Mouse (Mus musculus) layer of hippocampus, adult 6 months (tissue): ENCODE data around the gene Spz1. TPM values are rescaled to one million over a fixed set of nuclear protein-coding genes. Genes with fewer than 3 reads are reported as not detected.

Experiments used
- long read RNA-seq, 2 experiments: library from polyadenylated mRNA; unstranded; transcript quantifications; one replicate each; pipeline ENCODE4 v2.0.0; 2019 to 2020
- polyA plus RNA-seq: library from polyadenylated mRNA; unstranded; fragments of <200 nt; fragmentation: Nextera tagmentation; gene quantifications from 2 replicates; pipeline ENCODE4 v1.2.3, GENCODE M21; 2021

Spz1 gene
- not detected in 2 replicates for polyA plus RNA-seq
- long read RNA-seq, experiment 1 = 0 reads
- long read RNA-seq, experiment 2 = 0 reads

DNA sequence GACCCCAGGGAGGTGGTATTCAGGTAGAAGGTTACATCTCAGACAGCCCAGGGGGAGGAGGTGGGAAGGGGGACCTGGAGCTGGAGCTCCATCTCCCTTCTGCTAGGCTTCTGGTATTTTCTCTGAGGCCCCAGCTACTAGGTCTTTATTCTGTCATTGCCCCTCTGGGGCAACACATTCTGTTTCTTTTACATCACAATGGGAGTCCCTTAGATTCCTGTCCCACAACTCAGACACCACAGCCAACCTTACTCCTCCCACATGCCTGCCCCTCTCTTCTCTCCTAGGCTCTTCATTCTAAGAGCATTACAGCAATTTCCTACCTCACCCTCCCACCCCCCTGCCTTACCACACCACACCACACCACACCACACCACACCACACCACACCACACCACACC is at the start of gene Spz1:
Gene Spz1 (minus strand): TSS at position 101 of the 400 bp plus-strand sequence.

DNA sequence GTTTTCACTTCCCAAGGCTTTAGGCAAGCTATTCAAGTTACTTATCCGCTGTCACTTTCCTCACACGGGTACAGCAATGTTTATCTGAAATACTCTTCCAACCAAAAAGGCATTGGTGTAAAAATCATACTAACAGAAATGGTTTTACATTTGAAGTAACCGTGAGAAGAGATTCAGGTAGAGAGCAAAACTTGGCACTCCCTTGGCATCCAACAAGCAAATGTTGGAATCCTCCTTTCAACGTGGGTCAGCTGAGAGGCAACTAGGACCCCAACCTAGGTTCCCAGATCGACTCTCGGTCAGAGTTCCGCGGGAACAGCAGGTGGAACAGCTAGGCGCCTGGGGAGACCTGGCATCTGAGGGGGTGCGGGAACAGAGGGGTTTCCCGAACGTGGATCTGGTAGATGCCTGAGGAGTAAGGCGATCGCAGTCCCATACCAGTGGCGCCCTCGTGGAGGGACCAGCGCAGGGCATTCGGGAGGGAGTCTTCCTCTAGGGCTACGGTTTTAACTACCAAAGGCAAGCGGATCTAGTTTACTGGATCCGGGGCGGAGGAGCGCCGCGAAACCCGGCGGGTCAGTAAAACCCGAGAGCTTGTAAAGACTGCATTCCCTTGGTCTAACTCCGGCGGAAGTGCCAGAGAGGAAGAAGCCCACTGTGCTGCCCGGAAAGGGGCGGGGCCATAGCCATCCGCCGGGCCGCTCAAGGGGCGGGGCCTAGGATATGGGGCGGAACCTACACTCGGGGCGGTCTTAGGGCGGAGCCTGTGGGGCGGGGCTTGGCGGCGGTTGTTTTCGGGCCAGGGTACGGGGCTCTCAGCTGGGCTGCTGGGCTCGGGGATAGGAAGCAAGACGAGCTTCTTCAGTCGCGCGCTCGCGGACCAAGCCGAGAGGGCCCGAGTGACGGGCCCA is 34.6 kb upstream of the Spz1 start, which contains the start of gene Serinc5:
Gene Serinc5 (plus strand): TSS at position 781 of the 911 bp plus-strand sequence.

DNA sequence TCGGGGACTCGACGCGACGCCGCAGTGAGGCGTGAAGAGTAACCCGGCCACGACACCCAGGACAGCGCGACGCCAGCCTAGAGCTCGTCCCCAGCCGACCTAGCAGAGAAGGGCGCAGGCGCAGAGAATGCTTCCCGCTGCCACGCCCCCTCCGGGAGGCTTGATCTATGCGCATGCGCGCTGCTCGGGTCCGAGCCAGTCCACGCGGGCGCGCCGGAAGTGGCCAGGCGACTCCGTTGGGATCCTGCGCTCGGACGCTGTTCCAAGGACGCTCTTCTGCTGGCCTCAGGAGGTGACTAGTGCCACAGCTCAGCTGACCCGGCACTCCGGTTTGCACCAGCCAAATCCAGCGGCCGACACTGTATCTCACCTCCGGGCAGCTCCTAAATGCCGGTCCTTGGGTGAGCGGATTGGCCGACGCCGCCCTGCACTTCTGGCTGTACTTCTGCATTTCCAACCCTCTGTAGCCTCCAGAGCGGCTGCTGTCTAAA is 45.2 kb downstream of the Spz1 start, which contains the start of gene Zfyve16:
Gene Zfyve16 (minus strand): TSS at position 148 of the 491 bp plus-strand sequence.

Other genes with a start within 250 kb of the Spz1 start
- gene Dhfr, start 221.4 kb downstream of the Spz1 start, polyA plus RNA-seq = 1.7 and 2.7 TPM in 2 replicates
- 9.2 and 10.3 TPM in 2 replicates for gene Msh3, start 221.2 kb downstream of the Spz1 start, polyA plus RNA-seq
- 8.2 and 11.2 TPM in 2 replicates for gene Ankrd34b, start 150.3 kb downstream of the Spz1 start, polyA plus RNA-seq
- gene Fam151b, start 92.2 kb downstream of the Spz1 start, polyA plus RNA-seq = 1.2 and 1.3 TPM in 2 replicates
- gene Zfyve16, start 45.3 kb downstream of the Spz1 start, polyA plus RNA-seq = 1.3 and 2.8 TPM in 2 replicates
- gene Serinc5, start 34.9 kb upstream of the Spz1 start, polyA plus RNA-seq = 10.4 and 12.3 TPM in 2 replicates
- gene Thbs4, start 218.6 kb upstream of the Spz1 start, polyA plus RNA-seq = 10.1 and 10.9 TPM in 2 replicates